Mouse (Mus musculus) heart, embryonic 14.5 days (tissue): ENCODE data around the gene Sox3. TPM values are rescaled to one million over a fixed set of nuclear protein-coding genes. Genes with fewer than 3 reads are reported as not detected.
A peak's percentile ranks its signal among the peaks of the same experiment; 100 is the strongest.

Experiments
- ATAC-seq: fragments of 200-750 bp; cut with Nextera tagmentation; 2 replicates; pipeline ENCODE4 v1.8.0; 2017; ENCODE audit warnings: low read depth, moderate TSS enrichment; ENCODE audit not compliant: insufficient number of reproducible peaks, insufficient read depth, low FRiP score
- H3K27ac ChIP-seq, 2 experiments: fragments of 200-500 bp in 1 of 2; fragments of 300-500 bp in 1 of 2; sonication (generic) in 1 of 2; replicated peaks in 1 of 2; 2 replicates each; pipeline ENCODE4 v1.5.1; 2012 to 2014; ENCODE audit warnings: low read depth in 2 of 2, low read length in 2 of 2, control low read depth in 1 of 2, mild to moderate bottlenecking in 1 of 2, mixed read lengths in 1 of 2; ENCODE audit not compliant: control insufficient read depth in 1 of 2, insufficient read depth in 1 of 2
- H3K27me3 ChIP-seq: fragments of 300-500 bp; sonication (generic); 2 replicates; pipeline ENCODE4 v1.6.1; 2014; ENCODE audit warnings: mild to moderate bottlenecking, low read length, control low read depth; ENCODE audit not compliant: control insufficient read depth, insufficient read depth
- H3K36me3 ChIP-seq: fragments of 300-500 bp; sonication (generic); 2 replicates; pipeline ENCODE4 v1.6.1; 2014; ENCODE audit warnings: mild to moderate bottlenecking, control low read depth, low read length, mixed read lengths; ENCODE audit not compliant: control insufficient read depth, insufficient read depth
- H3K4me1 ChIP-seq, 2 experiments: fragments of 200-500 bp in 1 of 2; fragments of 300-500 bp in 1 of 2; sonication (generic) in 1 of 2; 2 replicates each; pipeline ENCODE4 v1.6.1; 2012 to 2014; ENCODE audit warnings: low read length in 2 of 2, control low read depth in 1 of 2, mixed read lengths in 1 of 2; ENCODE audit not compliant: control insufficient read depth in 2 of 2, insufficient read depth in 2 of 2
- H3K4me2 ChIP-seq: fragments of 300-500 bp; sonication (generic); 2 replicates; pipeline ENCODE4 v1.6.1; 2014; ENCODE audit warnings: mild to moderate bottlenecking, low read length
- H3K4me3 ChIP-seq, 2 experiments: fragments of 200-500 bp in 1 of 2; fragments of 300-500 bp in 1 of 2; sonication (generic) in 1 of 2; 2 replicates each; pipeline ENCODE4 v1.5.1; 2012 to 2014; ENCODE audit warnings: low read length in 2 of 2, mild to moderate bottlenecking in 2 of 2, control low read depth in 1 of 2, low read depth in 1 of 2, moderate library complexity in 1 of 2; ENCODE audit not compliant: control insufficient read depth in 1 of 2, insufficient read depth in 1 of 2
- H3K9ac ChIP-seq: fragments of 300-500 bp; sonication (generic); 2 replicates; pipeline ENCODE4 v1.6.1; 2014; ENCODE audit warnings: mild to moderate bottlenecking, low read length
- H3K9me3 ChIP-seq: fragments of 300-500 bp; sonication (generic); 2 replicates; pipeline ENCODE4 v1.6.1; 2016; ENCODE audit warnings: low read length, control low read depth; ENCODE audit not compliant: control insufficient read depth
- WGBS: fragments of 180-500 bp; shearing (Covaris S2); extraction: QIAGEN DNeasy Blood & Tissue Kit; methylation state at CpG from one replicate; pipeline ENCODE4 v1.1.7; 2014; 5-methylcytosine and 5-hydroxymethylcytosine counted together
- polyA plus RNA-seq: library from polyadenylated mRNA; unstranded; fragments of >200 nt; fragmentation: Nextera tagmentation; extraction: Ambion mirVana; gene quantifications from 2 replicates; pipeline ENCODE4 v1.2.1, GENCODE M21; 2014

The Sox3 gene
- polyA plus RNA-seq, 1 experiment from 2014 or later, result 1.1 TPM

DNA sequence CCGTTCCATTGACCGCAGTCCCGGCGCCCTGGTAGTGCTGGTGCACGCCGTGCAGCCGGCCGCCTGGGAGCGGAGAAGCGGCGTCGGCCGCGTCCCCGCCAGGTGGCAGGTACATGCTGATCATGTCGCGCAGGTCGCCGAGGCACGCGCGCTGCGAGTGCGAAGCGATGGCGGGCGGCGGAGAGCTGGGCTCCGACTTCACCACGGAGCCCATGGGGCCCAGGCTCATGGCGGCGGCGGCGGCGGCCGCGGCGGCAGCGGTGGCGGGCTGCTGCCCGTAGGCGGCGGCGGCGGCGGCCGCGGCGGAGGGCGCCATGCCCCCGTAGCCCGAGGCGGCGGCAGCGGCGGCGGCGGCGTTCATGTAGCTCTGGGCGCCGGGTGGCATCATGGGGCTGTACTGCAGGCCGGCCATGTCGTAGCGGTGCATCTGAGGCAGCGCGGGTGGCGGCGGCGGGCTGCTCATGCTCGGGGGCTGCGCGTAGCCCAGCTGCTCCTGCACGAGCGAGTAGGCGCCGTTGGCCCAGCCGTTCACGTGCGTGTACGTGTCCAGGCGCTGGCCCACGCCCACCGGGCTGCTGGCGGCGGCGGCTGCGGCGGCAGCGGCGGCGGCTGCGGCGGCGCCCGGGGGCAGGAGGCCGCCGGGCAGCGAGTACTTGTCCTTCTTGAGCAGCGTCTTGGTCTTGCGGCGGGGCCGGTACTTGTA is 981 bp downstream of the Sox3 start:
- peak overlapping the region; percentile 58 for H3K9ac ChIP-seq
- peaks cover 56% of the 10 kb centered on the region for H3K27me3 ChIP-seq
- H3K27ac ChIP-seq, result no peak overlapping the region
- 18% methylated on average over 54 of the region's 102 CpGs for WGBS
- 0 out of 2 replicates have a peak, but pooled peaks cover 3% of the 10 kb centered on the region for H3K9me3 ChIP-seq
- H3K4me1 ChIP-seq, result no peaks in the 10 kb centered on the region; a peak in 1 of 4 replicates
- peak overlapping the region; percentile 73 for H3K4me2 ChIP-seq
- no peak for ATAC-seq
- H3K36me3 ChIP-seq, result no peaks in the 10 kb centered on the region
- H3K4me3 ChIP-seq, result peak overlapping the region; percentile 47 to 60

DNA sequence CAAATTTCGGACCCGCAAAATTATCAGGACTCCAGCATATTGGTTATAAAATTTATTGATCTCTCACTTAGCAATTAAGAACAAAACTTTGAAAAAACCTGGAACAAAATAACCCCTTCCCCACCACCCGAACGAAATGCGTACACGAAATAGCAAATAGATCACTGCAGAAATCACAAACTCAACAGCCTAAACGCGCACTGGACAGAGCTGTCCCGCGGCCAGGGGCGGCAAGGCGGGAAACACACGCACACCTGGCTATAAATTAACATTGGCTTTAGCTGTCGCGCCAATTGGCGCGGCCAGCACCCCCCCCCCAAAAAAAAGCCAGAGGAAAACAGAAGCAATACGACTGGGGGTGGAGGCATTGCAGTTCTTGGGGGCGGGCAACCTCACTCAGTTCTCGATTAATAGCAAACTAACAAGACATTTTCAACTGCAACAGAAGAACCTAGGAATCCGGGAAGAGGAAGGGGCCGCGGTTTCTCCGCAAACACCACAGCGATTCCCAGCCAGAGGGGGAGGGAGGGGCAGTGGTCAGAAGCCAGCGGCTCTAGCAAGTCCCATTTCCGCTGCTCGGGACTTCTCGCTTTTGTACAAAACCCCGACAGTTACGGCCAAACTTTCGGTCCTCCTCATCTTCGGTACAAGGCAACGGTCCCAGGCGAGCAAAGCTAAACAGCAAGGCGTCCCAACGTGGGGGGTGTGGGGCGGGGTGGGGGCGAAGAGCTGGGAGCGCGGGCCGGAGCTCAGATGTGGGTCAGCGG is 1.7 kb downstream of the Sox3 start:
- ATAC-seq, result no peak
- Histone ChIP-seq H3K4me2 (peak overlapping the region; percentile 73), H3K9me3 (0 out of 2 replicates have a peak, but pooled peaks cover 3% of the 10 kb centered on the region), H3K27ac (no peak overlapping the region), H3K4me3 (peak overlapping the region; percentile 47 to 60), H3K9ac (peak overlapping the region; percentile 58; the same call in 1 of the 2 replicates), H3K36me3 (no peaks in the 10 kb centered on the region), H3K4me1 (no peaks in the 10 kb centered on the region; a peak in 1 of 4 replicates), H3K27me3 (peaks cover 49% of the 10 kb centered on the region)
- 15% methylated on average over 43 of the region's 43 CpGs for WGBS

DNA sequence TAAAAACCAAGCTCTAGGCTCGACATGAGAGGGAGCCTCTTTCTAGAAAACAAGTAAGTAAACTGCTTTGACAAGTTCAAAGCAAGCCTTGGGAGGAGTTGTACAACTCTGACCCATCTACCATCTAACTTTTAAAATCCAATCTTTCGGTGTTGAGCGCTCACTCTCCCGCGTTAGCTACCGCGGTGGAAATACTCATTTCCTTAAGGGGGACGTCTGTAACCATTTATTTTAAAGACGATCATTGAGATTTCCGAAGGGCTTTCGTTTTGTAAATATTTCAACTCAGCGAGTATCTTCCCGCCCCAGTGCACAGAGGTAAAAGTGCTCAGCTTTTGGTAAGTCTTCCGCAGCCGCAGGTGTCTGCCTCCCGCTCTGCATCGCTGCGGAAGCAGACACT is 2.6 kb downstream of the Sox3 start:
- no peak for ATAC-seq
- Histone ChIP-seq H3K9me3 (0 out of 2 replicates have a peak, but pooled peaks cover 3% of the 10 kb centered on the region), H3K36me3 (no peaks in the 10 kb centered on the region), H3K27ac (no peak overlapping the region), H3K9ac (no peak overlapping the region), H3K4me2 (peak overlapping the region; percentile 73), H3K4me1 (no peaks in the 10 kb centered on the region; a peak in 1 of 4 replicates), H3K4me3 (peak overlapping the region; percentile 23 to 47; a peak in 3 of 4 replicates), H3K27me3 (peaks cover 40% of the 10 kb centered on the region)
- WGBS, result 14% methylated on average over 18 of the region's 18 CpGs

DNA sequence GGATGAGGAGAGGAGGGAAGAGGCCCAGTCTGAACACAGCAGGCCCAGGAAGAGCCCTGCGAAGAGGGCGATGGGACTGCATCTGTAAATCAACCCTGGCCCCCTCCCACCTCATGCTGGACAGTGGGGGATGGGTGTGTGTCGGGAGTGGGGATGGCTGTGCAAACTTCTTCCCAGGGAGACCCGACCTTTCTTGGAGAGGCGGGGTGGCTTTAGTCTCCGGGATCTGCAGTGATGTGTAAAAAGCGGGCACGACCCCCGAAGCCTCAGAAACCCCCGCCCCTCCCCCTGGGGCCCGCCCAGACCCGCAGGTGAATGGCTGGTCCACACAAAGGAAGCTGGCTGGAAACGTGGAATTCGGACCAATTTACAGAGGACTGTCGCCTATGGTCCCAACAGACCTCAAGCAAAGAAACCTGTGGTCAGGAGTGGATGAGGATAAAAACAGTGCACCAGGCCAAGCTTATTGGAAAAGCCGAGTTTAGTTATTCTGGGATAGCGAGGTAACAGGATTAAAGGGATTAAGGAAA is 3.2 kb downstream of the Sox3 start:
- Histone ChIP-seq H3K4me3 (no peak overlapping the region), H3K9ac (no peak overlapping the region), H3K4me1 (no peaks in the 10 kb centered on the region), H3K4me2 (no peak overlapping the region), H3K9me3 (0 out of 2 replicates have a peak, but pooled peaks cover 3% of the 10 kb centered on the region), H3K27me3 (peaks cover 34% of the 10 kb centered on the region), H3K36me3 (no peaks in the 10 kb centered on the region), H3K27ac (no peak overlapping the region)
- no peak for ATAC-seq
- WGBS, result 19% methylated on average over 17 of the region's 17 CpGs
